Mouse (Mus musculus): ENCODE results near the gene Tm9sf2.

The Tm9sf2 gene

DNA sequence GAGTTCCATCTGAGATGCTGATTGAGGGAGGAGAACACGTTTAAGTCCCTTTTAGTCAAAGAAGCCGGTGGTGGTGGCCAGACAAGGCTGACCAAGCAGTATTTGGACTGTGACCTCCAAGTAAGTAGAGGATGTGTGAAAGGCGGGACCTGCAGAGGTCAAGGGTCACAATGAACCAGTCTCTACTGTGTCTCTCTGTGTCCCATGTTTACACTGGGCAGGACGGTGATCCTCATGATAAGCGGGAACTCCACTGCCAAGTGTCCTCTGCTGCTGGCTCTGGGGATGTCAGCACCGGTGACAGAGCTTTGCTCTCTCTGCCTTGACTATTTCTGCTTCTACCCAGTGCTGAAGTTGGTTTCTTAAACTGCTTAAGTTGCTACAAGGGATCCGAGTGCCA, 64.2 kb downstream of the Tm9sf2 start:
- CTCF ChIA-PET = no interaction called here

DNA sequence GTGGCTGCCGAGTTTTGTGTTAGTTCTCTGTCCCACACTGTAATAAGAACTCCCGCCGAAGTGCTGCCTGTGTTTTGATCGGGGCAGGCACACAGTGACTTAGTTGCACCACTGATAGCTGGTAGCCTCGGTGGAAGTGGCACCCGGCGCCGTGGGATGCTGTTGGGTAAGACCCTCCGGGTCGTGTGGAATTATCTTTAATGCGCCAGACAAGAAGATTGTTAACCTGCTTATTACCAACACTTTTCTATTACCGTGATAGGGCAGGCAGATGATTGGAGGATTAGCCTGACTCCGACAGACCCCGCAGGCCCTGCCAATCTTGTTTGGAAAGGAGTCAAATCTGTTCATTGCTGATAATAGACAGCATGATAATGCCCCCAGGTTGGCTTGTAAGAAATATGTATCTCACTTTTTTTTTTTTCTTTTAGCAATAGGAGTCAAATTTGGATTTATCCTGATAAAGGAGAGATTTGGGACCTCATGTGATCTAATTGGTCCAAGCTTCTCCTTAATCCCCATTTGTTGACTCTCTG, 69.5 kb downstream of the Tm9sf2 start:
- CTCF ChIA-PET = no interaction called here

DNA sequence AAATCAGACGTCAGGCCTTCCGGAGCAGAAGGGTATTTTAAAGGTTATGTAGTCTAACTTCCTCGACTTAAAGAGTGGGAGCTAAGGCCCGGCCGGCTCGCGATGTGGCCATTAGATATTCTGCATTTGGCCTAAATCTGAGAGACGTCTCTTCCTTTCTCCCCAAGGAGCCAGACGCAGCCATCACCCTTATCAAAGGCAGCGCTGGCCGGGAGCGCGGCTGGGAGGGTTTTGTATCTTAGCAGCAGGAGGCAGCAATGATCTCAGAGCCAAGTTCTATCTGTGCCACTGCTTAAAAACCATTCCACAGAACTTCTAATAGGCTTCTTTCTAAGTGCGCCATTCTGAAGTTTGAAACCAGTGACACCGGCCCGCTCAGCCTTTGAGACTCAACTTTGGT, 72.4 kb downstream of the Tm9sf2 start:
- CTCF ChIA-PET = no interaction called here

DNA sequence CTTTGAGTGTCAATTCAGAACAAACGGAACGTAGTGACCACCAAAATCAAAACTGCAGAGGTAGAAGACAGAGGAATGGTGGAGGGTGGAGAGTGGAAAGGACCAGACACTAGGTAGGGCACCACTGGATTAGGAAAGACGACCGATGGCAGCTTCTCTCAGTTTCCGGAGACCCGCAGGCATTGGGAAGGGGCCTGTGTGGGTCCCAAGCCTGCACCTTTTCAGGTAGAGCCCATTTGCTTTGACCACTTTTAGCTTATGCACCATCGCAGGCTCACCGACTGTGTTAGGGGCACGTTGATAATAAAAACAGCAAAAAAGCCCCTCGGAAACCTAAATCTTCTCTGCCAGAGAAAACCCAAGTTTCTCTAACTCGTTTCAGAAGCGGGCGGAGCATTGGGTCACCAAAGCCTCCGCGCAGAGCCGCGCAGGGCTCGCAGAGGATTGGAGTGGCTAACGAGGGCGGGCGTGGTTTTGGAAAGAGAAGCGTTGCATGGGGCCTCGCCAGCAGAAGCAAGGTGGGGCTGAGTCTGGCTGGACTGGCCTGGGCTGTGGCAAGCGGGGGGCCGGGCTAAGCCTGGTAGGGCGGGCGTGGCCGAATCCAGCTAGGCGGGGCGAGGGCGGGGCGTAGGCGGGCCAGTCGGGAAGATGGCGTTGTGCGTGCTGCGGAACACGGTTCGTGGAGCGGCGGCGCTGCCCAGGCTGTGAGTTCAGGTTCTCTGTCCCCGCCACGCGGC, 74.4 kb downstream of the Tm9sf2 start, which contains the start of gene Clybl:
Clybl (plus strand) TSS at position 627 of the 737 bp plus-strand sequence.
- CTCF ChIA-PET = interaction anchor here (0.8 kb wide), 1 partner anchor 9 kb away, joined by 3 read pairs; no protein-coding TSS in a partner anchor

DNA sequence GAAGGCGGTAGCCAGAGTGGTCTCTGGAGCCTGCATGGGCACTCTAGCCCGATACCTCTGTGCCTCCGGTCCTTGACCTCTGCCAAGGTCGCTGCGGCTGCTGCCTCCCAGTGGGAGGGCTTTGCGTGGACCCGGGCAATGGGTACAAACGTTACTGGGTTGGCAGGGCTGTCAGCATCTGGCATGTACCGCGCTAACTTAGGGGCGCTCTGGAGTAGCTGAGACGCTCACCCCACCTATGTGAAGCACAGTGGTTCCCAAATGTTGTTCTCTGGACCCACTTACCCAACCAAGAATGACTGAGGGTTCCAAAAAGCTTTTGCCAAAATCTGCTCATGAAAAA, 74.9 kb downstream of the Tm9sf2 start:
- CTCF ChIA-PET = no interaction called here

DNA sequence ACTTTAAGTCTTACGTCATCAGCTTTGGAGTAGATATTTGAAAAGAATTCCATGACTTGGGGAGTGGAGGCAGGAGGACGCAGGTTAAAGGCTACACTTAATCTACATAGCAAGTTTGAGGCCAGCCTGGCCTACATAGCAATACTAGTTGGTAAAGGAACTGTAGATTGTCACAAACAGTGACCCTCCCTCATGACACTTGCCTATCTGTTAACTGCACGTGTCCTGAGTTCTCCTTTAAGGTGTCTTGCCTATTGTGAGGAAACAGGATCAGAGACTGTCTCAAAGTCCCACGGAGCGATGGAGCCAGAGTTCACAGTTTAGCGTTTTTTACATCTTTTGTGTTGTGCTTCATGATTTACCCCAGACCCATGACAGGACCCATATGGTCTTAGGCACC, 75.4 kb downstream of the Tm9sf2 start:
- CTCF ChIA-PET = no interaction called here

DNA sequence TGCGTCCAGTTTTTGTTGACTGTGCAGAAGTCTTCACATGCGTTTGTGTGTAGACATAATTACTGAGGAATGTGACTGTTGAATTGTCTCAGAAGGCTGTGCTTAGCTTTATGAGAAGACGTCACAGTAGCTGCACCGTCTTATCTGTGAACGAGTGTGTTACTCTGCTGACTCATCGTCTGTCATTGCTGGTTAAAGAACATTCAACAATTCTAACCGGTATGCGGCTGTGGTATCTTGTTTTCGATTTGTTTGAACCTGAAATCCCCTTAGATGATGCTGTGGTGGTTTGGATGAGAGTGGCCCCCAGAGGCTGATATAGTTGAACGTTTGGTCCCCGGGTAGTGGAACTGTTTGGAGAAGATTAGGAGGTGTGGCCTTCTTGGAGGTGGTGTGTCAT, 77.1 kb downstream of the Tm9sf2 start:
- CTCF ChIA-PET = interaction anchor here (1.1 kb wide), 1 partner anchor 15 kb away, joined by 3 read pairs; no protein-coding TSS in a partner anchor

DNA sequence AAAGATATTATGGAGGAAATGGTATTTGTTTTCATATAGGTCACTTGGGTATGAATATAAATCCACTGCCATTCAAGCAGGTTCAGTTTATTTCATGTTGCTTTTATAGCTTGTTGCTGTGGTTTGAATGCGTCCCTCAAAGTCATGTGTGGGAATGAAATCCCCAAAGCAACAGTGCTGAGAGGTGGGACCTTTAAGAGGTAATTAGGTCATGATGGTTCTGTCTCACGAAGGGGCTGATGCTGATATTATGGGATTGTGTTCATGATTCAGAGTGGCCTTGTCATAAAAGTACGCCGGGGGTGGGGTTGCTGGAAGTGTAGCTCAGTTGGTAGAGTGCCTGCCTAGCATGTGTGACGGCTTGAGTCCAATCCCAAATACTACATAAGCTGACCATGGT, 81.4 kb downstream of the Tm9sf2 start:
- CTCF ChIA-PET = no interaction called here

DNA sequence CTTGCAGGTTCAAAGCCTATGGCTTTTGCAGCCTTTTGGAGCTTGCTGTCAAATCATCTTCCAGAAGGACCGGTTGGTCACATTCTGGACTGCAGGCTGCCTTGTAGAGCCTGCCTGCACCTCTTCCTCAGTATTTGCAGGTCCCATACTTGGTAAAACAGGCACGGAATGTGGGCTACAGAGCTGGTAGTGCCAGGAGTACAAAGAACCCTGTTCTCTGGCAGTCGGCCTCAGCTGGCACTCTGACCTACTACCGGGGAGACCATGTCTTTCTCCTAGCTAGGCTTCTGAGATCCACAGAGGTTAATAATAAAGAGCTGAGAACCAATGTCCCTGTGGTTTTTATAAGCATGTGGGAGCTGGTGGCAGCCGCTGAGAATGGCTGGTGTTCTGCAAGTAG, 83.1 kb downstream of the Tm9sf2 start:
- CTCF ChIA-PET = interaction anchor here (0.6 to 0.9 kb wide), 3 partner anchors 70 to 225 kb away, joined by 3 to 22 read pairs (median 3); partner anchors contain the start of gene Gpr183

DNA sequence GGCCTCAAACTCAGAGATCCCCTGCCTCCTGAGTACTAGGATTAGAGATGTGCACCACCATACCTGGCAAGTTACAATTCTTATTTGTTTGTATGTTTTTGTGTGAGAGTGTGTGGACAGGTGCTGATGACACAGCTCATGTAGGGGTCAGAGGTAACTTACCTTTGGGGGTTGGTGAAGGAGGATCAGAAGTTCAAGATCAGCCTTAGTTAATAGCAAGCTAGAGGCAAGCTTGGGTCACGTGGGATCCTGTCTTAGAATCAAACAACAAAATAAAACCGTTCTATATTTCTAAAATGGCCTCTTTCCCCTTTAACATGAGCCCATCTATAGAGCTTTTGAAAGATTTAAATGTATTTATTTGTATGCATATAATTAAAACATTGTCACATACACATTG, 83.7 kb downstream of the Tm9sf2 start:
- CTCF ChIA-PET = interaction anchor here (0.6 kb wide), 1 partner anchor 184 kb away, joined by 3 read pairs; no protein-coding TSS in a partner anchor

DNA sequence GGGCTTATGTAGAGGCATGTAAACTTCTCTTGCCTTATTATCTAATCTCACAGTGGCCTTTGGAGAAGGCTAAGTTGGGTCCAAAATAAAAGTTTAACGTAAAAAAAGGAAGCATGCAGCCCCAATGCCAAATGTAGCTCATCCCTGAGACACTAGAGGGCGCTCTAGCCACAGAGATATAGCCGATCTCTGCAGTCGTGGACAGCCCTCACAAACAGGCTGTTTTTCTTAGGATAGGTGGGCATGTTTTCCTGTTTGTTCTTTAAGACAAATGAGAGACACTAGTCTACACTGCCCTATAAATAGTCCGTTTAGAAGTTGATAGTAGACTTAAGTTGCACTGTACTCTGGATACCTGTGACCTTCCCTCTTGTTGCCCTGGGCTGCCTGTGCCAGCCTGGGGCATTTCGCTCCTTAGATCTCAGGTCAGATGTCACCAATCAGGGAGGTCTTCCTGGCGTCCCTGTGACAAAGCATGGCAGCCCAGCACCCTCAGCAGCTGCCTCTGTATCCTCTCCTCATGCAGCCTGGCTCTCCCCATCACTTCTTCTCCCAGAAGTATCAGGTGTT, 84.2 kb downstream of the Tm9sf2 start:
- CTCF ChIA-PET = no interaction called here

DNA sequence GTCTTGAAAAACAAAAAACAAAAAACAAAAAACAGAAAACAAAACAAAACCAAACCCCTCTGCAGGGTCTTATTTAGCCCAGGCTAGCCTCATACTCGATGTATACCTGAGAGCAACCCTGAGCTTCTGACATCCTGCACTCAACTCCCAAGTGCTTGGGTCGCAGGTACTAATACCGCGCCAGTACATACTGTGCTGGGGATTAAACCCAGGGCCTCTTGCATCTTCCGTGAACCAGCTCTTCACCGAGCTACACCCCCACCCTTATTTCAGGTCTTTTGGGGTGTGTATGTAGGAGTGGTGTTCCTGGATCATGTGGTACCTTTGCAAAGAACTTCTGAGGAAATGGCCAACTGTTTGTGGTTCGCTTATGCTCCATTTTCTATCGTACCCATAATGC, 87.8 kb downstream of the Tm9sf2 start:
- CTCF ChIA-PET = no interaction called here

DNA sequence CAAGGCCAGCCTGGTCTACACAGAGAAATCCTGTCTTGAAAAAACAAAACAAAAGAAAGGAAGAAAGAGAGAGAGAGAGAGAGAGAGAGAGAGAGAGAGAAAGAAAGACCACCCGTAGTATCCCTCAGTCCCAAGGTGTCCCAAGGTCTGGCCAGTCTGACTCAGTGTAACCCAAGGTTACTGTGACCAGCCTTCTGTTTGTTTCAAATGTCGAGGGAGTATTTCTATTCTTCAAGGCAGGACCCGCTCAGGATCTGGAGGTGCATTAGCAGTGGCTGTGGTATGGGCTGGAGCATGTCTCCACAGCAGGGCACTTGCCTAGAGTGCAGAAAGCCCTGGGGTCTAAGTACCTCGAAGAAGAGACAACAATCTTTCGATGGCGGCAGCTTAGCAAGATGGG, 90.0 kb downstream of the Tm9sf2 start:
- CTCF ChIA-PET = no interaction called here

DNA sequence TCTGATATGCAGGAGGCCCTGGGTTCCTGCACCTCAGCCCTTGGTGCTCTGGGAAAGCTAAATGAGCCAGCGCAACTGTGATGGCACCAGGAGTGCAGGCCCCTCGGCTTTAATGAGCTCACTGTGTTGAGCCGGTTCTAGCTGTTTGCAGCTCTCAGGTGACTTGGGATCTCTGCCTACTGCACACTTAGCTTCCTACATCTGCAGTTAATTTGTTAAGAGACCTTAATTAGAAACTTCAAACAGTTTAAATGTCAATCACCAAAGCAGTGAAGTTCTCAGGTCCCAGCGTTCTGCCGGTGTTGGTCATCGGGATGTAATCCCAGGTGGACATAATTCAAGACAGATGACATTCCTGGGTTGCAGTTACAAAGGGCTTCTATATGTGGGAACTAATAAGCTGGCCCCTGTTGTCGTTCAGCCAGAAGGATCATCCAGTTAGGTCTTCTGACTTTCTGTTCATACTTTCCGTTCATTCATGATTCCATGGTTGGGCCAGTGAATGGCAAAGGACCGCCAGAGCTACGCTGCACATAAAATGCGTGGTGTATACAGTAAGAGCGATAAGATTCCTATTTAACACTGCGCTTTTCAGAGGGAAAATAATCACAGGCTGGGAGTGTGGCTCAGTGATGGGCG, 93.5 kb downstream of the Tm9sf2 start:
- CTCF ChIA-PET = no interaction called here

DNA sequence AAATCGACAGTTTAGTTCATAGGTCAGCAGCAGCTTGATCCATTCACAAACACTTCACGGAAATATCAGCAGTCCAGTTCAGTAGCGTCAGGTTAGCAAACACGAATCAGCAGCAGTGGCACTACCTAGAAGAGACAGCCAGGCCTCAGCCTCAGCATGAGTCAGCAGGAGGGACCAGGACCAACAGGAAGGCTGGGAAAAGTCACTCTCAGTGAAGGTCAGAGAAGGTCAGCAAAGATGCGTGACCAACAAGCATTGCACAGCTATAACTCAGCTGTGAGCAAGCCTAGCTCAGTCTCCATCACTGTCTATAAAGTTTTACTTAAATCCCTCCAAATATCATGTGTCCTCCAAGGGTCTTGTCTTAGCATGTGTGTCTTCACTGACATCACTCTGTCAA, 102.3 kb downstream of the Tm9sf2 start:
- CTCF ChIA-PET = no interaction called here

All from spleen, embryonic (tissue).